Mouse (Mus musculus): ENCODE data around the gene Dhx30. TPM values are rescaled to one million over a fixed set of nuclear protein-coding genes. Genes with fewer than 3 reads are reported as not detected.
A peak's percentile ranks its signal among the peaks of the same experiment; 100 is the strongest.
"Not testable (repeated sequence)": the region's sequence is repeated elsewhere in the genome, so short reads cannot be mapped to it uniquely, and the experiment has no call there.

Dhx30 gene
- polyA plus RNA-seq, 1 experiment from 2014 or later = 134 TPM

GRCm38 (mm10) chr9:110132921-110133320, 15.3 kb upstream of the Dhx30 start:
- WGBS = 49% methylated on average over 6 of the region's 6 CpGs
- Histone ChIP-seq H3K4me2 (ENCODE audit: low read length) (peak overlapping the region; percentile 76), H3K27ac (ENCODE audit: low read depth) (no peak overlapping the region), H3K9ac (ENCODE audit: low read length) (peak overlapping the region; percentile 98), H3K36me3 (ENCODE audit: control insufficient read depth, insufficient read depth, low read length) (peaks cover 27% of the 10 kb centered on the region), H3K4me1 (replicated peaks; ENCODE audit: control insufficient read depth, insufficient read depth, low read length) (peaks cover 16% of the 10 kb centered on the region), H3K9me3 (ENCODE audit: control insufficient read depth, low read length) (no peaks in the 10 kb centered on the region), H3K27me3 (replicated peaks; ENCODE audit: control insufficient read depth, insufficient read depth, low read length) (no peaks in the 10 kb centered on the region), H3K4me3 (ENCODE audit: low read depth, low read length) (peak overlapping the region; percentile 99)
- ATAC-seq (replicated peaks; ENCODE audit: low FRiP score, low TSS enrichment, low read depth) (no peak), DNase-seq (ENCODE audit: low spot score) (no peak)

- DNase-seq (ENCODE audit: low spot score) = no peak
Measured at GRCm38 (mm10) chr9:110132201-110132605, 14.6 kb upstream of the Dhx30 start.

GRCm38 (mm10) chr9:110131525-110132197, 14.0 kb upstream of the Dhx30 start:
- Histone ChIP-seq H3K27me3 (replicated peaks; ENCODE audit: control insufficient read depth, insufficient read depth, low read length) (no peaks in the 10 kb centered on the region), H3K4me3 (ENCODE audit: low read depth, low read length) (peak overlapping the region; percentile 99), H3K36me3 (ENCODE audit: control insufficient read depth, insufficient read depth, low read length) (peaks cover 15% of the 10 kb centered on the region), H3K4me1 (replicated peaks; ENCODE audit: control insufficient read depth, insufficient read depth, low read length) (peaks cover 16% of the 10 kb centered on the region), H3K4me2 (ENCODE audit: low read length) (peak overlapping the region; percentile 76), H3K27ac (ENCODE audit: low read depth) (peak overlapping the region; percentile 94), H3K9ac (ENCODE audit: low read length) (peak overlapping the region; percentile 98), H3K9me3 (ENCODE audit: control insufficient read depth, low read length) (no peaks in the 10 kb centered on the region)
- WGBS = under 1% methylated on average over 61 of the region's 64 CpGs
- peak; percentile 99 for DNase-seq (ENCODE audit: low spot score)
- ATAC-seq (replicated peaks; ENCODE audit: low FRiP score, low TSS enrichment, low read depth) = peak; percentile 94

More at GRCm38 (mm10) chr9:110132201-110132605, 14.6 kb upstream of the Dhx30 start:
- Histone ChIP-seq H3K9ac (ENCODE audit: low read length) (peak overlapping the region; percentile 98), H3K4me3 (ENCODE audit: low read depth, low read length) (peak overlapping the region; percentile 99), H3K4me2 (ENCODE audit: low read length) (peak overlapping the region; percentile 76), H3K4me1 (replicated peaks; ENCODE audit: control insufficient read depth, insufficient read depth, low read length) (peaks cover 16% of the 10 kb centered on the region), H3K27ac (ENCODE audit: low read depth) (peak overlapping the region; percentile 94), H3K27me3 (replicated peaks; ENCODE audit: control insufficient read depth, insufficient read depth, low read length) (no peaks in the 10 kb centered on the region), H3K36me3 (ENCODE audit: control insufficient read depth, insufficient read depth, low read length) (peaks cover 21% of the 10 kb centered on the region), H3K9me3 (ENCODE audit: control insufficient read depth, low read length) (no peaks in the 10 kb centered on the region)
- ATAC-seq (replicated peaks; ENCODE audit: low FRiP score, low TSS enrichment, low read depth) = peak; percentile 65
- WGBS = under 1% methylated on average over 29 of the region's 38 CpGs

GRCm38 (mm10) chr9:110130896-110131524, 13.4 kb upstream of the Dhx30 start:
- Histone ChIP-seq H3K9me3 (ENCODE audit: control insufficient read depth, low read length) (no peaks in the 10 kb centered on the region), H3K4me1 (replicated peaks; ENCODE audit: control insufficient read depth, insufficient read depth, low read length) (peaks cover 16% of the 10 kb centered on the region), H3K4me2 (ENCODE audit: low read length) (peak overlapping the region; percentile 76), H3K27me3 (replicated peaks; ENCODE audit: control insufficient read depth, insufficient read depth, low read length) (no peaks in the 10 kb centered on the region), H3K36me3 (ENCODE audit: control insufficient read depth, insufficient read depth, low read length) (peaks cover 9% of the 10 kb centered on the region), H3K9ac (ENCODE audit: low read length) (peak overlapping the region; percentile 72), H3K27ac (ENCODE audit: low read depth) (peak overlapping the region; percentile 94), H3K4me3 (ENCODE audit: low read depth, low read length) (peak overlapping the region; percentile 99)
- no peak for ATAC-seq (replicated peaks; ENCODE audit: low FRiP score, low TSS enrichment, low read depth)
- DNase-seq (ENCODE audit: low spot score) = no peak
- 19% methylated on average over 10 of the region's 10 CpGs for WGBS

- WGBS = 48% methylated on average over 2 of the region's 2 CpGs
- H3K9me3 ChIP-seq (ENCODE audit: control insufficient read depth, low read length); H3K4me1 ChIP-seq (replicated peaks; ENCODE audit: control insufficient read depth, insufficient read depth, low read length); H3K4me2 ChIP-seq (ENCODE audit: low read length); DNase-seq (ENCODE audit: low spot score); H3K9ac ChIP-seq (ENCODE audit: low read length); H3K36me3 ChIP-seq (ENCODE audit: control insufficient read depth, insufficient read depth, low read length); H3K27me3 ChIP-seq (replicated peaks; ENCODE audit: control insufficient read depth, insufficient read depth, low read length); ATAC-seq (replicated peaks; ENCODE audit: low FRiP score, low TSS enrichment, low read depth); H3K27ac ChIP-seq (ENCODE audit: low read depth); H3K4me3 ChIP-seq (ENCODE audit: low read depth, low read length): not testable (repeated sequence)
Measured at GRCm38 (mm10) chr9:110124008-110124540, 6.4 kb upstream of the Dhx30 start.

GRCm38 (mm10) chr9:110123322-110123721, 5.7 kb upstream of the Dhx30 start:
- H3K27me3 ChIP-seq (replicated peaks; ENCODE audit: control insufficient read depth, insufficient read depth, low read length) = no peaks in the 10 kb centered on the region
- WGBS = 79% methylated on average over 2 of the region's 2 CpGs
- no peak overlapping the region for H3K4me2 ChIP-seq (ENCODE audit: low read length)
- peaks cover 4% of the 10 kb centered on the region for H3K4me1 ChIP-seq (replicated peaks; ENCODE audit: control insufficient read depth, insufficient read depth, low read length)
- no peak overlapping the region for H3K4me3 ChIP-seq (ENCODE audit: low read depth, low read length)
- H3K9me3 ChIP-seq (ENCODE audit: control insufficient read depth, low read length) = no peaks in the 10 kb centered on the region
- no peak overlapping the region for H3K9ac ChIP-seq (ENCODE audit: low read length)
- no peak for ATAC-seq (replicated peaks; ENCODE audit: low FRiP score, low TSS enrichment, low read depth)
- H3K27ac ChIP-seq (ENCODE audit: low read depth) = no peak overlapping the region
- no peak for DNase-seq (ENCODE audit: low spot score)
- H3K36me3 ChIP-seq (ENCODE audit: control insufficient read depth, insufficient read depth, low read length) = no peaks in the 10 kb centered on the region

- no peaks in the 10 kb centered on the region for H3K36me3 ChIP-seq (ENCODE audit: control insufficient read depth, insufficient read depth, low read length)
- no peak overlapping the region for H3K4me2 ChIP-seq (ENCODE audit: low read length)
- no peaks in the 10 kb centered on the region for H3K9me3 ChIP-seq (ENCODE audit: control insufficient read depth, low read length)
- no peaks in the 10 kb centered on the region for H3K27me3 ChIP-seq (replicated peaks; ENCODE audit: control insufficient read depth, insufficient read depth, low read length)
- no peak overlapping the region for H3K27ac ChIP-seq (ENCODE audit: low read depth)
- H3K4me3 ChIP-seq (ENCODE audit: low read depth, low read length) = no peak overlapping the region
- H3K4me1 ChIP-seq (replicated peaks; ENCODE audit: control insufficient read depth, insufficient read depth, low read length) = peaks cover 7% of the 10 kb centered on the region
- 83% methylated on average over 4 of the region's 4 CpGs for WGBS
- DNase-seq (ENCODE audit: low spot score) = no peak
- no peak for ATAC-seq (replicated peaks; ENCODE audit: low FRiP score, low TSS enrichment, low read depth)
- H3K9ac ChIP-seq (ENCODE audit: low read length) = no peak overlapping the region
Measured at GRCm38 (mm10) chr9:110121424-110121823, 3.8 kb upstream of the Dhx30 start.

- 80% methylated on average over 1 of the region's 1 CpGs for WGBS
- Histone ChIP-seq H3K4me3 (ENCODE audit: low read depth, low read length) (peak overlapping the region; percentile 95), H3K4me1 (replicated peaks; ENCODE audit: control insufficient read depth, insufficient read depth, low read length) (peaks cover 10% of the 10 kb centered on the region), H3K27ac (ENCODE audit: low read depth) (no peak overlapping the region), H3K9ac (ENCODE audit: low read length) (peak overlapping the region; percentile 89), H3K9me3 (ENCODE audit: control insufficient read depth, low read length) (no peaks in the 10 kb centered on the region), H3K4me2 (ENCODE audit: low read length) (peak overlapping the region; percentile 81), H3K27me3 (replicated peaks; ENCODE audit: control insufficient read depth, insufficient read depth, low read length) (no peaks in the 10 kb centered on the region), H3K36me3 (ENCODE audit: control insufficient read depth, insufficient read depth, low read length) (peaks cover 17% of the 10 kb centered on the region)
- DNase-seq (ENCODE audit: low spot score) (no peak), ATAC-seq (replicated peaks; ENCODE audit: low FRiP score, low TSS enrichment, low read depth) (no peak)
Measured at GRCm38 (mm10) chr9:110118249-110118648, 619 bp upstream of the Dhx30 start.

All from intestine, embryonic 14.5 days (tissue).